Mouse (Mus musculus) CH12.LX (cell line): ENCODE results near the gene Prdx4. TPM values are rescaled to one million over a fixed set of nuclear protein-coding genes. Genes with fewer than 3 reads are reported as not detected.

Experiments
- DNase-seq: peaks from one replicate; pipeline ENCODE4 v3.0.0-alpha.2; 2013; ENCODE audit errors: extremely low read depth
- H3K27ac ChIP-seq: 2 replicates; pipeline ENCODE4 v1.5.1; 2012; ENCODE audit warnings: low read depth, mild to moderate bottlenecking, control low read depth, moderate library complexity; ENCODE audit not compliant: insufficient read depth
- H3K27me3 ChIP-seq: replicated peaks from 2 replicates; pipeline ENCODE3; 2012; ENCODE audit warnings: inconsistent platforms
- H3K36me3 ChIP-seq, 2 experiments: replicated peaks in 1 of 2; 2 replicates each; pipeline versions ENCODE3 to v1.6.1; 2012; ENCODE audit warnings: inconsistent platforms in 1 of 2, low read length in 1 of 2, mild to moderate bottlenecking in 1 of 2, mixed read lengths in 1 of 2, moderate library complexity in 1 of 2; ENCODE audit not compliant: control insufficient read depth in 1 of 2, insufficient read depth in 1 of 2
- H3K4me1 ChIP-seq, 2 experiments: 2 replicates each; pipeline ENCODE4 v1.6.1; 2012; ENCODE audit warnings: inconsistent platforms in 1 of 2, moderate library complexity in 1 of 2; ENCODE audit not compliant: insufficient read depth in 2 of 2, control insufficient read depth in 1 of 2
- H3K4me2 ChIP-seq: 2 replicates; pipeline ENCODE4 v1.6.1; 2012; ENCODE audit warnings: low read depth, mild to moderate bottlenecking, control low read depth; ENCODE audit not compliant: poor library complexity, insufficient read depth, severe bottlenecking
- H3K4me3 ChIP-seq, 3 experiments: fragments of 150-350 bp in 1 of 3; sonication (generic) in 1 of 3; replicated peaks in 1 of 3; 2 replicates each; pipeline versions ENCODE3 to v1.5.1; 2011 to 2012; ENCODE audit warnings: low read depth in 2 of 3, low read length in 2 of 3, mild to moderate bottlenecking in 2 of 3, moderate library complexity in 2 of 3, control low read depth in 1 of 3, improper control_type of control experiment in 1 of 3, inconsistent platforms in 1 of 3, mixed read lengths in 1 of 3; ENCODE audit not compliant: poor library complexity in 1 of 3
- H3K79me2 ChIP-seq: replicated peaks from 2 replicates; pipeline ENCODE4 v1.6.1; 2012; ENCODE audit warnings: mild to moderate bottlenecking, moderate library complexity; ENCODE audit not compliant: control insufficient read depth, poor library complexity, insufficient read depth, severe bottlenecking; ENCODE audit errors: extremely low read depth
- H3K9ac ChIP-seq: 2 replicates; pipeline ENCODE4 v1.6.1; 2012; ENCODE audit warnings: low read depth, mild to moderate bottlenecking, control low read depth, moderate library complexity; ENCODE audit not compliant: insufficient read depth
- H3K9me3 ChIP-seq: replicated peaks from 2 replicates; pipeline ENCODE3; 2012; ENCODE audit warnings: low read length, inconsistent platforms, mixed read lengths
- BHLHE40 ChIP-seq: IDR thresholded peaks from 2 replicates; pipeline ENCODE4 v1.6.1; 2011; ENCODE audit warnings: mild to moderate bottlenecking, low read depth, low read length, improper control_type of control experiment
- CTCF ChIP-seq, 2 experiments: IDR thresholded peaks in 1 of 2; conservative IDR thresholded peaks in 1 of 2; 2 replicates each; pipeline ENCODE4 v1.5.1; 2011 to 2012; ENCODE audit warnings: low read depth in 2 of 2, low read length in 2 of 2, improper control_type of control experiment in 1 of 2, inconsistent platforms in 1 of 2, mild to moderate bottlenecking in 1 of 2, moderate library complexity in 1 of 2
- E2F4 ChIP-seq: IDR thresholded peaks from 2 replicates; pipeline ENCODE4 v1.6.1; 2011; ENCODE audit warnings: low read depth, low read length, improper control_type of control experiment; ENCODE audit not compliant: insufficient replicate concordance
- ETS1 ChIP-seq: conservative IDR thresholded peaks from 2 replicates; pipeline ENCODE4 v1.6.1; 2012; ENCODE audit warnings: low read depth, mild to moderate bottlenecking, inconsistent platforms, low read length, improper control_type of control experiment, moderate library complexity
- JUN ChIP-seq: IDR thresholded peaks from 2 replicates; pipeline ENCODE4 v1.6.1; 2011; ENCODE audit warnings: low read depth, mild to moderate bottlenecking, low read length, improper control_type of control experiment, moderate library complexity; ENCODE audit not compliant: insufficient read depth
- MAFK ChIP-seq: IDR thresholded peaks from 2 replicates; pipeline ENCODE4 v1.6.1; 2011; ENCODE audit warnings: low read length, improper control_type of control experiment; ENCODE audit not compliant: insufficient replicate concordance
- MAZ ChIP-seq: IDR thresholded peaks from 2 replicates; pipeline ENCODE4 v1.6.1; 2012; ENCODE audit warnings: low read depth, mild to moderate bottlenecking, inconsistent platforms, low read length, improper control_type of control experiment, moderate library complexity
- MEF2A ChIP-seq: IDR thresholded peaks from 2 replicates; pipeline ENCODE4 v1.6.1; 2014; ENCODE audit warnings: low read depth, mild to moderate bottlenecking, inconsistent platforms, low read length, improper control_type of control experiment, borderline replicate concordance
- MXI1 ChIP-seq: IDR thresholded peaks from 2 replicates; pipeline ENCODE4 v1.6.1; 2011; ENCODE audit warnings: mild to moderate bottlenecking, low read depth, low read length, improper control_type of control experiment
- POLR2A ChIP-seq: IDR thresholded peaks from 2 replicates; pipeline ENCODE4 v1.6.1; 2011; ENCODE audit warnings: low read depth, mild to moderate bottlenecking, improper control_type of control experiment, low read length
- RAD21 ChIP-seq: IDR thresholded peaks from 2 replicates; pipeline ENCODE4 v1.6.1; 2011; ENCODE audit warnings: low read depth, mild to moderate bottlenecking, low read length, improper control_type of control experiment, moderate library complexity
- SIN3A ChIP-seq: IDR thresholded peaks from 2 replicates; pipeline ENCODE4 v1.6.1; 2012; ENCODE audit warnings: low read length, improper control_type of control experiment, inconsistent platforms
- USF2 ChIP-seq: conservative IDR thresholded peaks from 2 replicates; pipeline ENCODE4 v1.6.1; 2011; ENCODE audit warnings: low read depth, low read length, improper control_type of control experiment
- ZC3H11A ChIP-seq: IDR thresholded peaks from 2 replicates; pipeline ENCODE4 v1.6.1; 2012; ENCODE audit warnings: low read depth, mild to moderate bottlenecking, inconsistent platforms, low read length, improper control_type of control experiment
- ZKSCAN1 ChIP-seq: IDR thresholded peaks from 2 replicates; pipeline ENCODE4 v1.6.1; 2012; ENCODE audit warnings: low read depth, inconsistent platforms, low read length, improper control_type of control experiment, borderline replicate concordance
- ZMIZ1 ChIP-seq: IDR thresholded peaks from 2 replicates; pipeline ENCODE4 v1.6.1; 2012; ENCODE audit warnings: low read depth, mild to moderate bottlenecking, inconsistent platforms, low read length, improper control_type of control experiment
- dilution Hi-C: fragments of 300-500 bp; cut with MboI; formaldehyde crosslinking; loops from 2 replicates; pipeline ENCODE4 v1.14.3; 2020; ENCODE audit warnings: low sequenced_read_pairs; ENCODE audit not compliant: extremely low pct_unique_long_range_greater_than_20kb, extremely low pct_ligation_motif_present
- in situ Hi-C: fragments of 300-500 bp; cut with MboI; formaldehyde crosslinking; loops from 3 replicates; pipeline ENCODE4 v1.14.3; 2019; ENCODE audit warnings: low sequenced_read_pairs, low pct_ligation_motif_present, low pct_unique_long_range_greater_than_20kb, mixed read lengths
- polyA plus RNA-seq: library from polyadenylated mRNA; unstranded; fragments of >175 nt; gene quantifications from 2 replicates; pipeline ENCODE4 v1.2.1, GENCODE M21; 2012; ENCODE audit warnings: low read depth; ENCODE audit not compliant: insufficient read length
- total RNA-seq, 2 experiments: library from RNA; depleted of rRNA; stranded (reverse); fragments of 300-350 nt in 1 of 2; fragments of >200 nt in 1 of 2; gene quantifications; 2 replicates each; pipeline ENCODE4 v1.2.3; 2012 to 2014

The Prdx4 gene
- total and polyA plus RNA-seq, 3 experiments: 87.3 to 208 (median 194) TPM

DNA sequence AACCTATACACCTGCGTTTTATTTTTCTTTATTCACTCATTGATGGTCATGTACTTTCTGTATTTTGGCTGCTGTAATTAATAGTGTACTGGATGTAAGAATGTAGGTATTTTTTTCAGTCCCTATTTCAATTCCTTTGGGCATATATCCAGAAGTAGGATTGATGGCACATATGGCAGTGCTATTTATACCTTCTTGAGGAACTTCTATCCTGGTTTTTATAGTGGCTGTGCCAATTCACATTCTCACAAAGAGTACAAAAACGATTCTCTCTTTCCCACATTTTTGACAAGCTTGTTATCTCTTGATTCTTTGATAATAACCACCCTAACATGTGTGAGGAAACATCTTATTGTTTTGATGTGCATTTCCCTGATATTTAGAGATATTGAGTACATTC is 24.5 kb upstream of the Prdx4 start:
- Histone ChIP-seq H3K4me1 (no peaks in the 10 kb centered on the region), H3K27me3 (no peaks in the 10 kb centered on the region), H3K4me3 (no peak overlapping the region)
- dilution Hi-C loops: no loop called here
- TF ChIP-seq ZMIZ1: no peak
- TF ChIP-seq, all 38 proteins: peak for 0
- no peaks in the 10 kb centered on the region for H3K36me3 ChIP-seq
- H3K9me3 ChIP-seq: no peaks in the 10 kb centered on the region
- no peak overlapping the region for H3K4me2 ChIP-seq
- H3K9ac ChIP-seq: no peak overlapping the region
- in situ Hi-C loops: no loop called here
- H3K27ac ChIP-seq: no peak overlapping the region
- DNase-seq: no peak
- no peaks in the 10 kb centered on the region for H3K79me2 ChIP-seq

DNA sequence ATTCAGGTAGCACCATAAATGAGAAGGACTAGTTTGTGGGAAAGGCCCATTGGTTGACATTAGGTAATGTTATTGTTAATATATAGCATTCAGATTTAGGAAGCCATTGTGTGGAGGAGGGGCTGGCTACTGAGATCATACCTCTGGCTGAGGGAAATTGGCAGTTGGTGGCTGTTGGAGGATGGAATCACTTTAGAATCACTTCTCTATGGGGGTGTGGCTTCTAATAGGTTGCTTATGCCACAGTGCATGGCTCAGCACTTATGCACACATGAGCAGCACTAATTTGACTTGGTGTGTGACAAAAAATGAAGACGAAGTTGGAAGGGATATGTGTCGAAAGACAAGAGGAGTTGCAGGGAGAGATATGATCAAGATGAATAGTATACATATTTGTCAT is 5.7 kb upstream of the Prdx4 start:
- no peak for DNase-seq
- Histone ChIP-seq H3K4me2 (no peak overlapping the region), H3K4me1 (no peaks in the 10 kb centered on the region), H3K27me3 (no peaks in the 10 kb centered on the region), H3K9ac (no peak overlapping the region), H3K27ac (no peak overlapping the region), H3K4me3 (no peak overlapping the region), H3K36me3 (no peaks in the 10 kb centered on the region), H3K79me2 (no peaks in the 10 kb centered on the region), H3K9me3 (no peaks in the 10 kb centered on the region)
- dilution Hi-C loops (no loop called here), in situ Hi-C loops (no loop called here)
- TF ChIP-seq ZKSCAN1: no peak
- no peak for TF ChIP-seq ZMIZ1
- TF ChIP-seq MXI1: no peak
- TF ChIP-seq SIN3A: no peak
- no peak for TF ChIP-seq POLR2A
- no peak for TF ChIP-seq MAZ
- no peak for TF ChIP-seq MEF2A
- no peak for TF ChIP-seq ZC3H11A
- no peak for TF ChIP-seq BHLHE40
- no peak for TF ChIP-seq ETS1
- no peak for TF ChIP-seq E2F4
- TF ChIP-seq RAD21: no peak
- TF ChIP-seq CTCF (conservative IDR thresholded peaks at IDR 0.05 in 1 of 2, IDR thresholded peaks at IDR 0.05 in 1 of 2; ENCODE audit: low read depth in 2 of 2, low read length in 2 of 2): no peak
- no peak for TF ChIP-seq USF2
- no peak for TF ChIP-seq MAFK
- TF ChIP-seq JUN: no peak
